Mouse (Mus musculus) gastrocnemius, adult 2 months (tissue): ENCODE measurements around the gene Fga. TPM values are rescaled to one million over a fixed set of nuclear protein-coding genes. Genes with fewer than 3 reads are reported as not detected.

Source experiments
- DNase-seq: peaks from one replicate; pipeline ENCODE4 v3.0.0; 2022
- H3K27ac ChIP-seq: fragments of 200-600 bp; 2 replicates; pipeline ENCODE4 v1.8.1; 2022; ENCODE audit warnings: mild to moderate bottlenecking
- H3K4me3 ChIP-seq: fragments of 200-600 bp; 2 replicates; pipeline ENCODE4 v1.8.1; 2022; ENCODE audit warnings: mild to moderate bottlenecking, moderate library complexity
- CTCF ChIP-seq: fragments of 200-600 bp; IDR thresholded peaks from 2 replicates; pipeline ENCODE4 v1.8.1; 2022; ENCODE audit warnings: antibody characterized with exemption, mild to moderate bottlenecking, moderate library complexity
- intact Hi-C: fragments of 180-260 bp; cut with DNase I; formaldehyde crosslinking; loops from one replicate; pipeline ENCODE4 v1.15.1; 2025
- total RNA-seq, 2 experiments: library from RNA; stranded (reverse); gene quantifications; 2 replicates each; pipeline ENCODE4 v1.2.3; 2021

Gene Fga
- total RNA-seq, 2 experiments from 2014 or later: not detected

- Histone ChIP-seq H3K4me3 (no peak overlapping the region), H3K27ac (no peak overlapping the region)
- intact Hi-C loops: no loop called here
- TF ChIP-seq CTCF: no peak
- no peak for DNase-seq
Observed at GRCm38 (mm10) chr3:83039666-83040065, 13.8 kb downstream of the Fga start.

- intact Hi-C loops: no loop called here
- no peak for DNase-seq
- no peak overlapping the region for H3K27ac ChIP-seq
- H3K4me3 ChIP-seq: no peak overlapping the region
- TF ChIP-seq CTCF: no peak
Observed at GRCm38 (mm10) chr3:83042451-83042850, 16.6 kb downstream of the Fga start.

- intact Hi-C loops: no loop called here
- DNase-seq: no peak
- Histone ChIP-seq H3K4me3 (no peak overlapping the region), H3K27ac (no peak overlapping the region)
- no peak for TF ChIP-seq CTCF
Observed at GRCm38 (mm10) chr3:83046649-83047048, 20.8 kb downstream of the Fga start.

DNA sequence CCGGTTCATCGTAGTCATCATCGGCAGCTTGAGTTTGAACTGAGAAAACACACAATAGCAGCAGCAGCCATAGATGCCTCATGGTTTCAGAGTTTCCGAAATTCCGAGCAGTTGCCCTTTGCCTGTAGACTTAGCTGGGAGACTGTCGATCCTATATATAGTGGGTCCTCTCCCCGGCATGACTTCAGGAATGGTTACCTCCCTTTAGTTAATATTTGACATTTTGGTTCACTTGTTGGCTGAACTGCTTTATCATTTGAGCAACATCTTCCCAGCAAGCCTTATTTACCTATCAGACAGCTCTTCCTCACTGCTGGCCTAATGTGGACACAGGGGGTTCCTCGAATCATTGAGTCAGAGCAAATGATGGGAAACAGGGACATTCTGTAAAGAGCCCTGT, 23.8 kb downstream of the Fga start, which contains the start of gene Fgb:
Fgb (minus strand) TSS at position 184 of the 400 bp plus-strand sequence.
- H3K27ac ChIP-seq: no peak within 1 kb of the TSS
- intact Hi-C loops: no loop called here
- no peak for DNase-seq
- no peak within 1 kb of the TSS for H3K4me3 ChIP-seq
- TF ChIP-seq CTCF: no peak

- DNase-seq: no peak
- no peak for TF ChIP-seq CTCF
- Histone ChIP-seq H3K4me3 (no peak overlapping the region), H3K27ac (no peak overlapping the region)
- intact Hi-C loops: no loop called here
Observed at GRCm38 (mm10) chr3:83050661-83051060, 24.8 kb downstream of the Fga start.

GRCm38 (mm10) chr3:83052102-83052501, 26.2 kb downstream of the Fga start:
- TF ChIP-seq CTCF: no peak
- no peak for DNase-seq
- no peak overlapping the region for H3K27ac ChIP-seq
- no peak overlapping the region for H3K4me3 ChIP-seq
- intact Hi-C loops: no loop called here

DNA sequence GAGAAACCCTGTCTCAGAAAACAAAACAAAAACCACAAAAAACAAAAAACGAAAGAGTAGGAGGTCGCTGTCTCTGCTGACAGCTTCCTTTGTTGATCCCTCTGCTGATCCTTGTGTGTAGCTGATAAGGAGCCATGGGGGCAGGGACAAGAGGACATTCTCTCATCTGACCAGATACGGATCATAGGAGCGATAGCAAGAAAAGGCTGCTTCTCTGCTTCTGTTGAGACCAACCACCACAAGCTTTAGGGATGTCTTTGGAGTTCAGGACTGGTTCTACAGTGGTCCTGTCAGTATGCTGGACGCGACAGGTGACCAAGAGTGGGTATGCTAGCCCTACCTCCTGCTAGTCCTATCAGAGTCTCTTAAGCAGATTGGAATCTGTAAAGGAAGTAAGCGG, 27.2 kb downstream of the Fga start:
- no peak for TF ChIP-seq CTCF
- intact Hi-C loops: loop anchor here (1.0 kb wide), 1 partner anchor 54 kb away; no protein-coding TSS in a partner anchor
- no peak for DNase-seq
- Histone ChIP-seq H3K27ac (no peak overlapping the region), H3K4me3 (no peak overlapping the region)

DNA sequence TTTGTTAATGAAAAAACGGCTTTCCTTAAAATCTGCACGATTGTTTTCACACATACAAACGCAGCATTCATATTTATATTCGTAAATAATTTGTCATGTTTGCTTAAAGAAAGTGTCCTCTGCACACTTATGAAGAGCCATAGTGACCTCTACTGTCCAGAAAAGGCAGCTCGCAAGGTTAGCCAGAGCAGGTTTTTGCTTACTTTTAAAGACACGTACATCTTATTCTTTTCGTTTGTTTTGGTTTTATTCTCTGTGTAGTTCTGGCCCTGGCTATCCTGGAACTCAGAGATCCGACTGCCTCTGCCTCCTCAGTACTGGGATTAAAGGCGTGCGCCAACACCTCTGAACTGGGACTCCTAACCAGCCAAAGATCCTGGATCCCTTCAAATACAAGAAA, 27.9 kb downstream of the Fga start:
- no peak overlapping the region for H3K27ac ChIP-seq
- intact Hi-C loops: loop anchor here (1.0 kb wide), 1 partner anchor 54 kb away; no protein-coding TSS in a partner anchor
- peak; percentile 74 for TF ChIP-seq CTCF
- H3K4me3 ChIP-seq: no peak overlapping the region
- peak; percentile 27 for DNase-seq

DNA sequence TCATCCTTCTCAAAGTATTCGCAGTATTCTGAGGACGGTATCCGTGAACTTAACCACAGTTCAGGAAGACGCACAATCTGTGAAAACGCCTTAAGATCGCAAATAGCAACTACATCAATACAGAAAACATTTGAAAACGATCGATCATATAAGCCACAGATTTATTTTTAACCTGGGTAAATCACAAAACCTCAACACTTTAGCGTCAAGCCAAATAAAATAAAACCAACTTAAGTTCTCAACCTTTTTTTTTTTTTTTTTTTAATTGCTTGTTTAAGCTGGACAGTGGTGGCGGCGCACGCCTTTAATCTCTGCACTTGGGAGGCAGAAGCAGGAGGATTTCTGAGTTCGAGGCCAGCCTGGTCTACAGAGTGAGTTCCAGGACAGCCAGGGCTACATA, 28.9 kb downstream of the Fga start:
- intact Hi-C loops: no loop called here
- no peak for DNase-seq
- peak overlapping the region; percentile 98 for H3K4me3 ChIP-seq
- peak overlapping the region; percentile 76 for H3K27ac ChIP-seq
- TF ChIP-seq CTCF: no peak

- intact Hi-C loops: no loop called here
Observed at GRCm38 (mm10) chr3:83055281-83056038, 29.6 kb downstream of the Fga start, which contains the start of gene Plrg1. Plrg1 (plus strand) TSS chr3:83055522.

DNA sequence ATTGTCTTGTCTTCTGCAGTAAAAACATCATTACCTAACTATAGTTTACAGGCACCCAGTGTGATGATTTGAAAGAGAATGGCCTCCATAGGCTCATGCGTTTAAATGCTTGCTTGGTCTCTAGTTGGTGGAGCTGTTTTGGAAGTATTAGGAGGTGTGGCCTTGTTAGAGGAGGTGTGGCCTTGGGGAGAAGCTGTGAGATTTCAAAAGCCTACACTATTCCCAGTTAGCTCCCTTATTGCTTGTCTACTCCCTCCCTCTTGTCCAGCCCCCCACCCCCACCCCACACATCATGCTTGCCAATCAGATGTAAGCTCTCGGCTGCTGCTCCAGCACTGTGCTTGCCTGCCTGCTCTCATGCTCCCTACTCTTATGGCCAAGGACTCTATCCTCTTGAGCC, 31.2 kb downstream of the Fga start:
- no peak overlapping the region for H3K27ac ChIP-seq
- no peak for DNase-seq
- H3K4me3 ChIP-seq: no peak overlapping the region
- no peak for TF ChIP-seq CTCF
- intact Hi-C loops: no loop called here

More at GRCm38 (mm10) chr3:83055281-83056038, 29.6 kb downstream of the Fga start, which contains the start of gene Plrg1:
- TF ChIP-seq CTCF: no peak
- Histone ChIP-seq H3K27ac (peak within 1 kb of the TSS; percentile 92), H3K4me3 (peak within 1 kb of the TSS; percentile 98)
- peak; percentile 99 for DNase-seq

- H3K4me3 ChIP-seq: no peak overlapping the region
- TF ChIP-seq CTCF: no peak
- intact Hi-C loops: no loop called here
- DNase-seq: no peak
- H3K27ac ChIP-seq: no peak overlapping the region
Observed at GRCm38 (mm10) chr3:83067920-83068319, 42.0 kb downstream of the Fga start.

DNA sequence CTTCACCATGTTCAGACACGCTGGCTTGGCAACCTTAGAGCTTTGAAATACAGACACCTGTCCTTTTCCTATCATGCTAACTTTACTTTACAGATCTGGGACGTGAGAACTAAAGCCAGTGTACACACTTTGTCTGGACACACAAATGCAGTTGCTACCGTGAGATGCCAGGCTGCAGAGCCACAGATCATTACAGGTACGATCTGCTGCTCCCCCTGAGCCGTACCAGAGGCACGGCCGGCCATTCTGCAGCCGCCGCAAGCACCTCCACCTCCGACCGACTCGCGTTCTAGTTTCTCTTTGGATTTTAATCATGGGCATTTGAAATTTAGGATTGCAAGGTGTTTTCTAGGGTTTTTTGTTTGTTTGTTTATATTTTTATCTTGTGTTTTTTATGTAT, 43.0 kb downstream of the Fga start:
- no peak overlapping the region for H3K4me3 ChIP-seq
- intact Hi-C loops: no loop called here
- DNase-seq: no peak
- H3K27ac ChIP-seq: no peak overlapping the region
- TF ChIP-seq CTCF: no peak

DNA sequence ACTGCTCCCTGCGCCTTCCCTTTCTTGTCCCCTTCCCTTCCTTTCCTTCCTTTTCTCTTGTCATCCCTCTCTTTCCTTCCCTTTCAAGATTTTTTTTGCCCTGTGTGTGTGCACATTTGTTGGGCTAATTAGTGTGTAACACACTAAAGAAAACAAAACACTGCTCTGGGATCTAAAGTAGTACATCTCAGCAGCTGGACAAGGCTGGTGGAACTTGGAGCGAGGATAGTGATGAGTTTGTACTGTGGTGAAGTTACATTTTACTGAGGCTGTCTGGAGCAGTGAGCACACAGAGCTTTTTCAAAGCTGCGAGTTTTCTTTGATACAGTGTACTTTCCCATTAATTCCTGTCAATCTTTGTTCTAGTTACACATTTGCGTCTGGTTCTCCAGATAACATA, 44.4 kb downstream of the Fga start:
- no peak for DNase-seq

More for the DNA sequence above, 44.4 kb downstream of the Fga start:
- H3K4me3 ChIP-seq: no peak overlapping the region
- no peak overlapping the region for H3K27ac ChIP-seq
- TF ChIP-seq CTCF: no peak
- intact Hi-C loops: no loop called here
